Mouse (Mus musculus) stomach, postnatal 0 days (tissue): ENCODE data around the gene Ube2o.

Experiments
- CTCF ChIP-seq: IDR thresholded peaks from 2 replicates; pipeline ENCODE4 v1.5.1; 2016; ENCODE audit warnings: antibody characterized with exemption, low read depth, mild to moderate bottlenecking, moderate library complexity
- EP300 ChIP-seq: optimal IDR thresholded peaks from 2 replicates; pipeline ENCODE3; 2016; ENCODE audit warnings: antibody characterized with exemption

DNA sequence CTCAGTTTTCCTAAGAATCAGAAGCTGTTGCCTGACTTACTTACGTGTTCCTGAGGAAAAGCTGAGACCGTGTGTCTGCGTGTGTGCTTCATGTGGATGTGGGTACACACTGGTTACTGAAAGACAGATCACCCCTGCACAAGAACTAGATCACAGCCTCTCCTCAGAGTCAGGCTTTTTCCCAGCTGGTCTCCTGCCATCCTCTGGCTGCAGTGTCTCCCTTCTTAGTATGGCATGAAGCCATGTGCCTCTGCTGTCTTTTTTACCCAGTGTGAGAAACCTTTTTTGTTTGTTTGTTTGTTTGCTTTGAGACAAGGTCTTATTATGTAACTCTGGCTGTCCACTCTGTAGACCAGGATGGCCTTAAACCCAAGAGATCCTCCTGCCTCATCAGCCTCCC lies 2.0 kb downstream of the Ube2o start:
- TF ChIP-seq CTCF: no peak
- no peak for TF ChIP-seq EP300
